Mouse (Mus musculus) cerebellum, adult 2 months (tissue): Measurements from ENCODE around the gene Ufc1. TPM values are rescaled to one million over a fixed set of nuclear protein-coding genes. Genes with fewer than 3 reads are reported as not detected.

Experiments
- DNase-seq, 2 experiments: peaks; one replicate each; pipeline ENCODE4 v3.0.0; 2021
- H3K27ac ChIP-seq: fragments of 200-500 bp; 2 replicates; pipeline ENCODE4 v1.5.1; 2012; ENCODE audit warnings: low read length, control low read depth, inconsistent platforms; ENCODE audit not compliant: insufficient read depth
- H3K27me3 ChIP-seq: fragments of 200-500 bp; 2 replicates; pipeline ENCODE4 v1.6.1; 2012; ENCODE audit warnings: inconsistent platforms, mild to moderate bottlenecking, low read length, moderate library complexity; ENCODE audit not compliant: control insufficient read depth, insufficient read depth
- H3K4me1 ChIP-seq: fragments of 200-500 bp; 2 replicates; pipeline ENCODE4 v1.6.1; 2011; ENCODE audit warnings: low read length; ENCODE audit not compliant: control insufficient read depth, insufficient read depth
- H3K4me3 ChIP-seq: fragments of 200-500 bp; replicated peaks from 2 replicates; pipeline ENCODE3; 2011; ENCODE audit warnings: mild to moderate bottlenecking, low read depth, low read length, control low read depth; ENCODE audit not compliant: insufficient read depth
- CTCF ChIP-seq: fragments of 200-500 bp; IDR thresholded peaks from 2 replicates; pipeline ENCODE4 v1.5.1; 2011; ENCODE audit warnings: low read depth, mild to moderate bottlenecking, control low read depth, low read length, moderate library complexity, borderline replicate concordance; ENCODE audit not compliant: insufficient read depth
- POLR2A ChIP-seq: fragments of 200-500 bp; IDR thresholded peaks from 2 replicates; pipeline ENCODE4 v1.6.1; 2011; ENCODE audit warnings: low read length, control low read depth, borderline replicate concordance; ENCODE audit not compliant: insufficient read depth
- WGBS: fragments of 180-500 bp; shearing (Covaris S2); methylation state at CpG from one replicate; pipeline ENCODE4 v1.1.7; 2018; 5-methylcytosine and 5-hydroxymethylcytosine counted together
- polyA plus RNA-seq: library from polyadenylated mRNA; depleted of rRNA; stranded (reverse); fragments of >200 nt; gene quantifications from 2 replicates; pipeline ENCODE4 v1.2.3, GENCODE M21; 2012

The Ufc1 gene
- polyA plus RNA-seq, 1 experiment, result 109 TPM

DNA sequence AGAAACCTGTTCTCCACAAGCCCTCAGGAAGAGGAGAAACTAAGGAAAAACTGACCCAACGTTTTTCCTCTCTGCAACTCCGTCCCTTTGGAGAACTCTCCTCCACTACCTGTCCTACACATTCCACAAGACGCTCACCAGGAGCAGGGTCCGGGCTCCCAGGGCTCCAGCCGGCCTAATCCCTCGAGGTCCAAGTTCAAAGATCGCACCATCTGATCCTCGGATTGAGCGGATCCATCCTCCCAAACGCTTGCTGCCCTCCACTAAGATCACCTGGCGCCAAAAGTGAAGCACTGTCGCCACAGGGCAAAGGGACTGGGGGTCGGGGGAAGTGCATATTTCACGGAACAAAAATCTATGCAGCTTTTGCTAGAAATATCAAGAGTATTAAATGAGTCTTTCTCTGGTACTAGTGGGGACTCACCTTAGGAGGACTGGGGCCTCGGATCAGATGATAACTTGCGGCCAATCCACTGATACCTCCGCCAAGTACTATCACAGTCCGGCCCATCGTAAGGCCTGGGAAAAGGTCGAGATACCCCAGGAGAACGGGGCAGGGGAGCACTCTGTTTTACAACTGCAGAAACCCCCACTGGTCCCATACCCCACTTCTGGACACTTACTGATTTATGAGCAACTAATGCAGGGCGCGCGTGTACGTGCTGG lies 14.4 kb downstream of the Ufc1 start:
- TF ChIP-seq CTCF (no peak), POLR2A (no peak)
- peaks cover 7% of the 10 kb centered on the region; the same call in 1 of the 2 replicates for H3K4me1 ChIP-seq
- peak in 1 of 2 experiments; percentile 22 for DNase-seq
- H3K27ac ChIP-seq, result no peak overlapping the region
- peak overlapping the region; percentile 94 for H3K4me3 ChIP-seq
- H3K27me3 ChIP-seq, result no peaks in the 10 kb centered on the region
- 1% methylated on average over 25 of the region's 25 CpGs for WGBS

DNA sequence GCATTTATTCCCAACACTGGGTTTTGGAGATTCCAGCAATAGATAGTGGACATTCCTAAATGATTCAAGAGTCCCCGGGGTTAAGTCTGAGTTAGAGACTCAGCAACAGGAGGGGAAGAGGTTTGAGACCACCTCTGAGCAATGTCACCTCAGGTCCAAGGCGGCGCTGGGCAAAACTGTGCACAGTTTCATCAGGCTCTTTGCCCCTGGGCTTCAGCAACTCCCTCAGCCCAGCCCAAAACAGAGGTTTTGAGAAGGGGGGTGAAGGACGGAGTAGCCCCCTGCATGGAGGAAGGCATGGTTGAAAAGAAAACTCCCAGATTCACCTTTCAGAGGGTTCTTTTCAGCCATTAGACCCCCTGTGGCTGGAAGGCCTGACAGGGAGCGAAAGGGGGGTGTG lies 15.1 kb downstream of the Ufc1 start:
- Histone ChIP-seq H3K4me3 (no peak overlapping the region), H3K27ac (no peak overlapping the region), H3K4me1 (peaks cover 7% of the 10 kb centered on the region; the same call in 1 of the 2 replicates), H3K27me3 (no peaks in the 10 kb centered on the region)
- 60% methylated on average over 5 of the region's 5 CpGs for WGBS
- DNase-seq, result no peak
- TF ChIP-seq POLR2A (no peak), CTCF (no peak)

DNA sequence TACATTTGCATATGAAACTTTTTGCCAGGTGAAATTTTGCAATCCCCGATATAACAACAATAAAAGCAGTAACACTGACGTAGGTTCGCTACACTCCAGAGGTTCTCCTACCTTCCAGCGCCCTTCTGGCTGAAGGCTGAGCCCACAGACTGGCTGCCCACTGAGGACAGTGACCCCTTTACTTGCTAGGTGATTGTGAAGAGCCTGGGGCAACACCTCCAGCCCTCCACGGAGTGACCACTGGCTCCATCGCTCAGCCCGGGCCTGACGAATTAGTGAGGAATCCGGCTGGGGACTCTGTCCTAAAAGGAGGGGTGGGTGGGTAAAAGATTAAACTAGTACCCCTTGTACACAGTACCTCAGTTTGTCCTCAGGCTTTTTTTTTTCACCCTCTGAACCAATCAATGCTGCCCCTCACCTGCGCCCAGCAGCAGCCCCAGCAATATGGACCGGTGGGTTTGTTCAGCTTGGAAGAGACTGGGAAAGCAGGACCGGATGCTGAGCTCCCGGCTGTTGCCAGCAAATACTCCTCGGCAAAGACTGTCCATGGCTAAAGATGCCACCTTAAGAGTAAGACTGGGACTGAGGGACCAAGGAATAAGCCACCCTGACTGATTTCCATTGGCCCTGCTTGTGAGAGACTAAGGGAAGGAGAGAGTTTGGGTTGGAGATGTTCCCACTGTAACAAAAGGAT lies 15.7 kb downstream of the Ufc1 start:
- Histone ChIP-seq H3K4me1 (peaks cover 7% of the 10 kb centered on the region; the same call in 1 of the 2 replicates), H3K27ac (no peak overlapping the region), H3K4me3 (no peak overlapping the region), H3K27me3 (no peaks in the 10 kb centered on the region)
- TF ChIP-seq CTCF (no peak), POLR2A (no peak)
- 83% methylated on average over 14 of the region's 14 CpGs for WGBS
- DNase-seq, result peak in 1 of 2 experiments; percentile 11

GRCm38 (mm10) chr1:171278436-171278835 lies 16.4 kb downstream of the Ufc1 start:
- TF ChIP-seq CTCF (no peak), POLR2A (no peak)
- Histone ChIP-seq H3K27ac (no peak overlapping the region), H3K27me3 (no peaks in the 10 kb centered on the region), H3K4me3 (no peak overlapping the region), H3K4me1 (peaks cover 7% of the 10 kb centered on the region; the same call in 1 of the 2 replicates)
- peak in 1 of 2 experiments; percentile 7 for DNase-seq
- 95% methylated on average over 8 of the region's 8 CpGs for WGBS

GRCm38 (mm10) chr1:171277736-171278135 lies 17.1 kb downstream of the Ufc1 start:
- H3K27ac ChIP-seq, result no peak overlapping the region
- peaks cover 7% of the 10 kb centered on the region; the same call in 1 of the 2 replicates for H3K4me1 ChIP-seq
- peak in 1 of 2 experiments; percentile 7 for DNase-seq
- no peaks in the 10 kb centered on the region for H3K27me3 ChIP-seq
- WGBS, result 80% methylated on average over 10 of the region's 10 CpGs
- no peak overlapping the region for H3K4me3 ChIP-seq
- TF ChIP-seq POLR2A (no peak), CTCF (no peak)

- peaks cover 7% of the 10 kb centered on the region; the same call in 1 of the 2 replicates for H3K4me1 ChIP-seq
- 70% methylated on average over 14 of the region's 14 CpGs for WGBS
- H3K4me3 ChIP-seq, result no peak overlapping the region
- H3K27me3 ChIP-seq, result no peaks in the 10 kb centered on the region
- DNase-seq, result no peak
- TF ChIP-seq CTCF, result no peak
- H3K27ac ChIP-seq, result no peak overlapping the region
Observed at GRCm38 (mm10) chr1:171276110-171276748, 18.6 kb downstream of the Ufc1 start.

- WGBS, result 73% methylated on average over 11 of the region's 11 CpGs
Observed at GRCm38 (mm10) chr1:171275144-171275734, 19.6 kb downstream of the Ufc1 start.

More at GRCm38 (mm10) chr1:171275144-171275734, 19.6 kb downstream of the Ufc1 start:
- no peak for DNase-seq
- Histone ChIP-seq H3K27ac (no peak overlapping the region), H3K4me1 (peaks cover 6% of the 10 kb centered on the region; the same call in 1 of the 2 replicates), H3K4me3 (no peak overlapping the region), H3K27me3 (no peaks in the 10 kb centered on the region)
- TF ChIP-seq POLR2A (no peak), CTCF (no peak)
